Mouse (Mus musculus) embryonic facial prominence, embryonic 12.5 days (tissue): ENCODE data around the gene Gpc6. TPM values are rescaled to one million over a fixed set of nuclear protein-coding genes. Genes with fewer than 3 reads are reported as not detected.

Experiments used
- ATAC-seq: fragments of 200-750 bp; cut with Nextera tagmentation; 2 replicates; pipeline ENCODE4 v1.8.0; 2017; ENCODE audit not compliant: insufficient number of reproducible peaks, insufficient read depth, low FRiP score, low TSS enrichment
- H3K27ac ChIP-seq: fragments of 300-500 bp; sonication (generic); 2 replicates; pipeline ENCODE4 v1.5.1; 2016; ENCODE audit warnings: mild to moderate bottlenecking
- H3K27me3 ChIP-seq: fragments of 300-500 bp; sonication (generic); 2 replicates; pipeline ENCODE4 v1.6.1; 2016; ENCODE audit warnings: mild to moderate bottlenecking, moderate library complexity
- H3K36me3 ChIP-seq: fragments of 300-500 bp; sonication (generic); 2 replicates; pipeline ENCODE4 v1.6.1; 2016; ENCODE audit warnings: mild to moderate bottlenecking
- H3K4me1 ChIP-seq: fragments of 300-500 bp; sonication (generic); 2 replicates; pipeline ENCODE4 v1.6.1; 2016
- H3K4me2 ChIP-seq: fragments of 300-500 bp; sonication (generic); replicated peaks from 2 replicates; pipeline ENCODE4 v1.6.1; 2016; ENCODE audit warnings: mild to moderate bottlenecking, moderate library complexity
- H3K4me3 ChIP-seq: fragments of 300-500 bp; sonication (generic); 2 replicates; pipeline ENCODE4 v1.5.1; 2016; ENCODE audit warnings: mild to moderate bottlenecking
- H3K9ac ChIP-seq: fragments of 300-500 bp; sonication (generic); 2 replicates; pipeline ENCODE4 v1.6.1; 2016; ENCODE audit warnings: mild to moderate bottlenecking, moderate library complexity
- H3K9me3 ChIP-seq: fragments of 300-500 bp; sonication (generic); 2 replicates; pipeline ENCODE4 v1.6.1; 2016; ENCODE audit warnings: mild to moderate bottlenecking, moderate library complexity
- WGBS: fragments of 180-500 bp; shearing (Covaris S2); methylation state at CpG from one replicate; pipeline ENCODE4 v1.1.7; 2016; 5-methylcytosine and 5-hydroxymethylcytosine counted together
- polyA plus RNA-seq: library from polyadenylated mRNA; unstranded; fragments of >200 nt; fragmentation: Nextera tagmentation; extraction: Ambion mirVana; gene quantifications from 2 replicates; pipeline ENCODE4 v1.2.1, GENCODE M21; 2016

Gpc6 gene
- polyA plus RNA-seq, 1 experiment from 2014 or later: 76.9 TPM

- ATAC-seq: no peak
- Histone ChIP-seq H3K4me1 (no peaks in the 10 kb centered on the region), H3K4me2 (no peak overlapping the region), H3K36me3 (no peaks in the 10 kb centered on the region), H3K4me3 (no peak overlapping the region), H3K9ac (no peak overlapping the region), H3K27ac (no peak overlapping the region), H3K9me3 (no peaks in the 10 kb centered on the region), H3K27me3 (no peaks in the 10 kb centered on the region)
- WGBS: 60% methylated on average over 4 of the region's 4 CpGs
Measured at GRCm38 (mm10) chr14:117962453-117962852, 1037.3 kb downstream of the Gpc6 start.

GRCm38 (mm10) chr14:117972576-117972975 lies 1047.5 kb downstream of the Gpc6 start:
- no peak for ATAC-seq
- no peak overlapping the region for H3K4me3 ChIP-seq
- WGBS: 93% methylated on average over 5 of the region's 5 CpGs
- no peaks in the 10 kb centered on the region for H3K27me3 ChIP-seq
- no peak overlapping the region for H3K4me2 ChIP-seq
- H3K27ac ChIP-seq: no peak overlapping the region
- H3K4me1 ChIP-seq: no peaks in the 10 kb centered on the region
- no peaks in the 10 kb centered on the region for H3K36me3 ChIP-seq
- H3K9ac ChIP-seq: no peak overlapping the region
- no peaks in the 10 kb centered on the region for H3K9me3 ChIP-seq

GRCm38 (mm10) chr14:117981532-117981931 lies 1056.4 kb downstream of the Gpc6 start:
- Histone ChIP-seq H3K4me3 (no peak overlapping the region), H3K4me2 (no peak overlapping the region), H3K27ac (no peak overlapping the region), H3K36me3 (no peaks in the 10 kb centered on the region), H3K4me1 (no peaks in the 10 kb centered on the region), H3K9me3 (no peaks in the 10 kb centered on the region), H3K27me3 (no peaks in the 10 kb centered on the region), H3K9ac (no peak overlapping the region)
- no peak for ATAC-seq
- WGBS: 97% methylated on average over 10 of the region's 10 CpGs

- H3K27ac ChIP-seq: no peak overlapping the region
- H3K4me1 ChIP-seq: no peaks in the 10 kb centered on the region
- no peak for ATAC-seq
- no peak overlapping the region for H3K4me3 ChIP-seq
- H3K4me2 ChIP-seq: no peak overlapping the region
- 92% methylated on average over 10 of the region's 10 CpGs for WGBS
- H3K9me3 ChIP-seq: no peaks in the 10 kb centered on the region
- no peaks in the 10 kb centered on the region for H3K36me3 ChIP-seq
- H3K27me3 ChIP-seq: no peaks in the 10 kb centered on the region
- H3K9ac ChIP-seq: no peak overlapping the region
Measured at GRCm38 (mm10) chr14:117988444-117988843, 1063.3 kb downstream of the Gpc6 start.

- ATAC-seq: no peak
- Histone ChIP-seq H3K27me3 (no peaks in the 10 kb centered on the region), H3K9ac (no peak overlapping the region), H3K4me1 (no peaks in the 10 kb centered on the region), H3K27ac (no peak overlapping the region), H3K4me3 (no peak overlapping the region), H3K9me3 (no peaks in the 10 kb centered on the region), H3K36me3 (no peaks in the 10 kb centered on the region), H3K4me2 (no peak overlapping the region)
- 85% methylated on average over 8 of the region's 8 CpGs for WGBS
Measured at GRCm38 (mm10) chr14:117990203-117990602, 1065.1 kb downstream of the Gpc6 start.

- no peaks in the 10 kb centered on the region for H3K9me3 ChIP-seq
- no peak overlapping the region for H3K4me2 ChIP-seq
- H3K9ac ChIP-seq: no peak overlapping the region
- H3K4me3 ChIP-seq: no peak overlapping the region
- no peak overlapping the region for H3K27ac ChIP-seq
- no peaks in the 10 kb centered on the region for H3K36me3 ChIP-seq
- ATAC-seq: no peak
- H3K4me1 ChIP-seq: no peaks in the 10 kb centered on the region
- no peaks in the 10 kb centered on the region for H3K27me3 ChIP-seq
- 80% methylated on average over 8 of the region's 8 CpGs for WGBS
Measured at GRCm38 (mm10) chr14:117992600-117993256, 1067.6 kb downstream of the Gpc6 start.

- H3K4me1 ChIP-seq: peaks cover 2% of the 10 kb centered on the region; the same call in 1 of the 2 replicates
- H3K27ac ChIP-seq: no peak overlapping the region
- H3K9me3 ChIP-seq: no peaks in the 10 kb centered on the region
- no peak overlapping the region for H3K9ac ChIP-seq
- 85% methylated on average over 6 of the region's 6 CpGs for WGBS
- H3K4me3 ChIP-seq: no peak overlapping the region
- no peaks in the 10 kb centered on the region for H3K27me3 ChIP-seq
- no peak overlapping the region for H3K4me2 ChIP-seq
- no peak for ATAC-seq
- H3K36me3 ChIP-seq: no peaks in the 10 kb centered on the region
Measured at GRCm38 (mm10) chr14:117993845-117994244, 1068.7 kb downstream of the Gpc6 start.

GRCm38 (mm10) chr14:118004434-118004833 lies 1079.3 kb downstream of the Gpc6 start:
- no peak overlapping the region for H3K4me3 ChIP-seq
- no peak overlapping the region for H3K9ac ChIP-seq
- 91% methylated on average over 10 of the region's 10 CpGs for WGBS
- peaks cover 16% of the 10 kb centered on the region for H3K4me1 ChIP-seq
- peaks cover 20% of the 10 kb centered on the region for H3K27me3 ChIP-seq
- H3K9me3 ChIP-seq: no peaks in the 10 kb centered on the region
- H3K36me3 ChIP-seq: no peaks in the 10 kb centered on the region
- no peak for ATAC-seq
- H3K27ac ChIP-seq: no peak overlapping the region
- no peak overlapping the region for H3K4me2 ChIP-seq

- H3K9me3 ChIP-seq: no peaks in the 10 kb centered on the region
- no peak overlapping the region for H3K4me3 ChIP-seq
- H3K4me1 ChIP-seq: peaks cover 12% of the 10 kb centered on the region
- 23% methylated on average over 5 of the region's 5 CpGs for WGBS
- no peak overlapping the region for H3K9ac ChIP-seq
- ATAC-seq: 0 out of 2 replicates have a peak, but pooled peaks have one; percentile 24
- H3K4me2 ChIP-seq: no peak overlapping the region
- H3K36me3 ChIP-seq: no peaks in the 10 kb centered on the region
- peaks cover 16% of the 10 kb centered on the region for H3K27me3 ChIP-seq
- H3K27ac ChIP-seq: no peak overlapping the region
Measured at GRCm38 (mm10) chr14:118005697-118006096, 1080.6 kb downstream of the Gpc6 start.

GRCm38 (mm10) chr14:118009541-118009940 lies 1084.4 kb downstream of the Gpc6 start:
- Histone ChIP-seq H3K4me1 (no peaks in the 10 kb centered on the region), H3K27ac (no peak overlapping the region), H3K36me3 (no peaks in the 10 kb centered on the region), H3K4me3 (no peak overlapping the region), H3K9ac (no peak overlapping the region), H3K27me3 (no peaks in the 10 kb centered on the region), H3K4me2 (no peak overlapping the region), H3K9me3 (no peaks in the 10 kb centered on the region)
- 79% methylated on average over 9 of the region's 9 CpGs for WGBS
- no peak for ATAC-seq

GRCm38 (mm10) chr14:118013237-118013636 lies 1088.1 kb downstream of the Gpc6 start:
- Histone ChIP-seq H3K27me3 (no peaks in the 10 kb centered on the region), H3K36me3 (no peaks in the 10 kb centered on the region), H3K4me3 (no peak overlapping the region), H3K27ac (no peak overlapping the region), H3K9ac (no peak overlapping the region), H3K4me2 (no peak overlapping the region), H3K9me3 (no peaks in the 10 kb centered on the region), H3K4me1 (no peaks in the 10 kb centered on the region)
- WGBS: 82% methylated on average over 8 of the region's 8 CpGs
- no peak for ATAC-seq

GRCm38 (mm10) chr14:118019314-118019713 lies 1094.2 kb downstream of the Gpc6 start:
- no peak overlapping the region for H3K4me2 ChIP-seq

More at GRCm38 (mm10) chr14:118019314-118019713, 1094.2 kb downstream of the Gpc6 start:
- Histone ChIP-seq H3K9me3 (no peaks in the 10 kb centered on the region), H3K27ac (no peak overlapping the region), H3K36me3 (no peaks in the 10 kb centered on the region), H3K4me3 (no peak overlapping the region), H3K9ac (no peak overlapping the region), H3K27me3 (no peaks in the 10 kb centered on the region), H3K4me1 (no peaks in the 10 kb centered on the region)
- ATAC-seq: no peak
- WGBS: 86% methylated on average over 5 of the region's 5 CpGs
